Mouse (Mus musculus) adrenal gland, adult (tissue): Measurements from ENCODE around the gene Aatf.

Source experiments
- DNase-seq, 2 experiments: peaks; one replicate each; pipeline ENCODE4 v3.0.0; 2022 to 2023; ENCODE audit warnings: low spot score in 1 of 2; ENCODE audit not compliant: inconsistent age in 2 of 2

The Aatf gene

DNA sequence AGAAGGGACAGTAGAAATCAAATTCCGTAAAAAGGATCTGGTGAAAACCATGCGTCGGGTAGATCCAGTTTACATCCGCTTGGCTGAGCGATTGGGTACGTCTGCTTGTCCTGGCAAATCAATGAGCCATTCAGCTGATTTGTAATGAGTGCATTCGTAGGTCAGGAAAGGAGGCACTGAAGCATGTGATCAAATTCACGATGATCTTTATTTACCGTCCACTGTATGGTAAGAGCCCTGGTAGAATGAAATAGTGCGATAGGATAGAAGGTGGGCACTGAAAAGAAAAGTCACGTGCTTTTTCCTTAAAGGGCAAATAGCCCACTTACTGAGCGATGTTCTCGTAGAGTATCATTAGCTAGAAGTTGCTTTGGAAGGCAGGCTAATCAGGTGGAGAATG lies 130.9 kb downstream of the Aatf start:
- DNase-seq: no peak

DNA sequence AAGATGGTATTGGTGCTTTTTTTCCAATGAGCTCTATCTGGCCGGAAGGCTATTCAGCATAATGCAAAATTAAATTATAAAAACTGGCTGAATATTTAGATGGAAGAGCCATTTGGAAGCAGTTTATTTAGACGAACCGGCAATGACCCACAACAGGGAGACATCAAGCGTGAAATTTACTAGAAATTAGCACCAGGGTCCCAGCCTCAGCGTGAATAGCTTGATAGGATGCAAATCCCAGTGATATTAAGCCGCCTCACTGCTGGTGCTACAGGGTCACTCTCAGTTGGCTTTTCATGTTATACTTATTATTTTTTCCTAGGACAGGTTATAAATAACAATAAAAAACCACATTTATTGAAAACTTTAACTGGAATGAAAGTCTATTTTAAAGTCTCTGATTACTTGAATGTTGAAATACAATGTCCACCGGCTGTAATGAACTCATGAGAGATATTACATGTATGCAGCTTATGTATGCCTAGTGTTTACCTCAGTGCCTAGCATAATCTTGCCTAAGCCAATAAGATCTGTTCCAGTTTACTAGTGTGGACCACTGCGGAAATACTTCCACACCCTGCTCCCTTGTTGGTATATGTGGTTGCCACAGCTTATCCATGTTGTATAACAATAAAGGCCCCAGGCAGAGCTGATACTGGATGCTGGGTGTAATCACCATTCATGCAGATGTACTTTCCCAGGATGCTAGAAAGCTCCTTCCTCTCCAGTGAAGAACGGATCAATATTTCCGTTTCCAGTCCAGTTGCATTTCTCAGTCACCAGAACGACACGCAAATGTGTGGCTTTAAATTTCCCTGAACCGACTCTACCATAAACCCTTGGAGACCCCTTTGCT lies 136.6 kb downstream of the Aatf start:
- no peak for DNase-seq

DNA sequence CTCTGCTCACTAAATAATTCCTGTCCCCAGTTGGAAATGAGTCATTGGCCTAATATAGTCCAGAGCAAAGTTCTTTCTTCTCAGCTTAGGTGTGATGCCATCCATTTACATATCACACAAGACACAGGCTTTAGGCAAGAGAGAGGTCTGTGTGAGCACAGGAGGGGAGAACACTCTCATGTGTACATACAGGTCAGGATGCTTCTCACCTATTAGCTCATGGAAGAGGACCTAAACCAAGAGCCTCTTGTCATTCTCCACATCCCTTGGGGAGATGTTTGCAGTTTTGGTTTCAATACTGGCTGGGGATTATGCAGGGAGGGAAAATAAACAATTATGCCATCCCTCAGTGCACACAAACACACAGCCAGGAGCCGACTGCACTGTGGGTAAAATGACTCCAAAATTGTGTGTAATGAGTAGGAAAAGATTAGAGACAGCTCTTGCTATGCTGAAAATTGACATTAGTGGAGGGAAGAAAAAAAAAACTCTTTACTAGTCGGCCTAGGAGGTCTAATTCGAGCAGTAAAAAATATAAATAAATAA lies 137.3 kb downstream of the Aatf start:
- DNase-seq: no peak

DNA sequence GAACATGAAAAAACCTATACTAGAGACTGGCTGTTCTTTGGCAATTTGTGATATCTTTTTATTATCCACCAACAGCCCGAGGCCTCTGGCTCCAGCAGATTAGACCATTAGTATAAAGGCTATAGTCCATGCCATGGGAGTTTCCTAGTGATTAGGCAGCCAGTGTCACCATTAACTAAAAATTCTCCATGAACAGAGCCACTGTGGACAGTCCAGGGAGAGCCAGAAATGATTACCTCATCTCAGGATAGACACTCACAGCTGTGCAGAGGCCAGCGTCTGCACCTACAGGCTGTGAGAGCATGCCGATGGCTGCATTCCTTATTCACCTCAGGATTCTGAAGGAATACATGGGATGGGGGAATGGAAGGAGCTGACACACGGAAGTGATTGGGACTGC lies 140.2 kb downstream of the Aatf start:
- DNase-seq: no peak
